Mouse (Mus musculus) liver, embryonic 14.5 days (tissue): ENCODE measurements around the gene Tex264. TPM values are rescaled to one million over a fixed set of nuclear protein-coding genes. Genes with fewer than 3 reads are reported as not detected.
"Not testable (repeated sequence)": the region's sequence is repeated elsewhere in the genome, so short reads cannot be mapped to it uniquely, and the experiment has no call there.

Experiments
- ATAC-seq: fragments of 200-750 bp; cut with Nextera tagmentation; 2 replicates; pipeline ENCODE4 v1.8.0; 2017; ENCODE audit warnings: moderate number of reproducible peaks, mild to moderate bottlenecking, moderate library complexity; ENCODE audit not compliant: insufficient read depth
- DNase-seq, 3 experiments: peaks; one replicate each; pipeline ENCODE4 v3.0.0-alpha.2; 2012 to 2013; ENCODE audit warnings: low read depth in 3 of 3, low spot score in 3 of 3
- H3K27ac ChIP-seq: fragments of 300-500 bp; sonication (generic); 2 replicates; pipeline ENCODE4 v1.5.1; 2014; ENCODE audit warnings: moderate library complexity, mild to moderate bottlenecking, control low read depth, inconsistent platforms
- H3K27me3 ChIP-seq: fragments of 300-500 bp; sonication (generic); 2 replicates; pipeline ENCODE4 v1.6.1; 2014; ENCODE audit warnings: mild to moderate bottlenecking, low read length, moderate library complexity; ENCODE audit not compliant: control insufficient read depth, insufficient read depth
- H3K36me3 ChIP-seq: fragments of 300-500 bp; sonication (generic); replicated peaks from 2 replicates; pipeline ENCODE4 v1.6.1; 2014; ENCODE audit warnings: low read depth; ENCODE audit not compliant: control insufficient read depth, insufficient read depth
- H3K4me1 ChIP-seq, 2 experiments: fragments of 200-500 bp in 1 of 2; fragments of 300-500 bp in 1 of 2; sonication (generic) in 1 of 2; replicated peaks; 2 replicates each; pipeline ENCODE4 v1.6.1; 2012 to 2014; ENCODE audit warnings: antibody characterized with exemption in 1 of 2, inconsistent platforms in 1 of 2, low read length in 1 of 2; ENCODE audit not compliant: control insufficient read depth in 2 of 2, insufficient read depth in 2 of 2
- H3K4me2 ChIP-seq: fragments of 300-500 bp; sonication (generic); 2 replicates; pipeline ENCODE4 v1.6.1; 2014; ENCODE audit warnings: low read depth, mild to moderate bottlenecking, control low read depth, moderate library complexity
- H3K4me3 ChIP-seq, 2 experiments: fragments of 200-500 bp in 1 of 2; fragments of 300-500 bp in 1 of 2; sonication (generic) in 1 of 2; 2 replicates each; pipeline ENCODE4 v1.5.1; 2012 to 2014; ENCODE audit warnings: low read depth in 2 of 2, low read length in 2 of 2, mild to moderate bottlenecking in 2 of 2, control low read depth in 1 of 2, inconsistent platforms in 1 of 2, moderate library complexity in 1 of 2; ENCODE audit not compliant: insufficient read depth in 1 of 2
- H3K9ac ChIP-seq: fragments of 300-500 bp; sonication (generic); replicated peaks from 2 replicates; pipeline ENCODE4 v1.6.1; 2014; ENCODE audit warnings: mild to moderate bottlenecking, control low read depth, moderate library complexity
- H3K9me3 ChIP-seq: fragments of 300-500 bp; sonication (generic); 2 replicates; pipeline ENCODE4 v1.6.1; 2016; ENCODE audit warnings: low read length, mixed read lengths; ENCODE audit not compliant: control insufficient read depth
- CTCF ChIP-seq: IDR thresholded peaks from 2 replicates; pipeline ENCODE4 v1.5.1; 2016; ENCODE audit warnings: antibody characterized with exemption, low read depth, control low read depth
- EP300 ChIP-seq: IDR thresholded peaks from 2 replicates; pipeline ENCODE4 v1.6.1; 2016; ENCODE audit warnings: antibody characterized with exemption, low read depth
- WGBS: fragments of 180-500 bp; shearing (Covaris S2); extraction: QIAGEN DNeasy Blood & Tissue Kit; methylation state at CpG from one replicate; pipeline ENCODE4 v1.1.7; 2014; ENCODE audit not compliant: insufficient replicate concordance; 5-methylcytosine and 5-hydroxymethylcytosine counted together
- polyA plus RNA-seq, 2 experiments: library from polyadenylated mRNA; depleted of rRNA in 1 of 2; stranded (reverse) in 1 of 2; unstranded in 1 of 2; fragments of >200 nt; fragmentation: Nextera tagmentation in 1 of 2; extraction: Ambion mirVana in 1 of 2; gene quantifications; 2 replicates each; pipeline versions ENCODE4 v1.2.1 to v1.2.3; 2012 to 2014

Tex264 gene
- polyA plus RNA-seq, 2 experiments, result 9.4 to 12.1 TPM

DNA sequence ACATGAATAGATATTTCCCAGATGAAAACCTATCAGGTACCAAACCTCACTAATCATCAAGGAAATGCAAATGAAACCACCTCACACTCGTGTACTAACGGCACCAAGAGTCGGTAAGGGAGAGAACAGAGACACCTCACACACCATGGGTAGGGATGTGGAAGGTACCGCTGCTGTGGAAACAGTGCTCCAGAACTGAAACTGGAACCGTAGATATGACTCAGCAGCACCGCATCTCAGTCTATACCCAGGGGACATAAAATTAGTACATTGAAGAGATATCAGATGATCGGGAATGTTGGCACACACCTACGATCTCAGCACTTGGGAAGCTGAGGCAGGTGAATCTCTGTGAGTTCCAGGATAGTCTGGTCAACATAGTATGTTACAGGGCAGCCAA is 47.6 kb downstream of the Tex264 start:
- TF ChIP-seq CTCF (no peak), EP300 (no peak)
- ATAC-seq (no peak), DNase-seq (no peak)
- H3K27ac ChIP-seq, result no peak overlapping the region
- no peaks in the 10 kb centered on the region for H3K36me3 ChIP-seq
- WGBS, result 65% methylated on average over 8 of the region's 8 CpGs
- no peak overlapping the region for H3K4me2 ChIP-seq
- no peaks in the 10 kb centered on the region for H3K9me3 ChIP-seq
- H3K4me1 ChIP-seq, result no peaks in the 10 kb centered on the region
- no peaks in the 10 kb centered on the region for H3K27me3 ChIP-seq
- H3K4me3 ChIP-seq, result no peak overlapping the region
- no peak overlapping the region for H3K9ac ChIP-seq

DNA sequence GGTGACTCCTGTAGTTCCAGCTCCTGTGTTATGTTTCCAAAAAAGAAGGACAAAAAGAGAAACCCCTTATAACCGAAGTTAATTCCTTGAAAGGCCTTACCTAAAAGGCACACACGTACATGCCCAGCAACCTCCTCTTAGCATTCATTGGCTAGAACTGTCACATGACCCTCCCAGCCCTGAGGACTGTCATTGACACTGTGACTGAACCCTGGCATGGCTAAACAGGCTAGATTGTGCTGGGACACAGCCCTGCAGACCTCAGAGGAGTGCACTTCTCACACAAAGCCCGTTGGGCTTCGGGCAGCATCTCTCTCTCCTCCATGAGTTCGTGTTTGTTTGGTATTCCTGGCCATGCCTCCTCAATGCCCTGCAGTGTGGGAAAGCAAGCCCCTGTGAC is 53.5 kb downstream of the Tex264 start:
- no peak overlapping the region for H3K27ac ChIP-seq
- no peak for DNase-seq
- WGBS, result 45% methylated on average over 5 of the region's 5 CpGs
- no peaks in the 10 kb centered on the region for H3K36me3 ChIP-seq
- no peak for ATAC-seq
- no peak overlapping the region for H3K9ac ChIP-seq
- no peak overlapping the region for H3K4me3 ChIP-seq
- no peaks in the 10 kb centered on the region for H3K9me3 ChIP-seq
- H3K27me3 ChIP-seq, result no peaks in the 10 kb centered on the region
- H3K4me2 ChIP-seq, result no peak overlapping the region
- no peak for TF ChIP-seq CTCF
- no peak for TF ChIP-seq EP300
- no peaks in the 10 kb centered on the region for H3K4me1 ChIP-seq

DNA sequence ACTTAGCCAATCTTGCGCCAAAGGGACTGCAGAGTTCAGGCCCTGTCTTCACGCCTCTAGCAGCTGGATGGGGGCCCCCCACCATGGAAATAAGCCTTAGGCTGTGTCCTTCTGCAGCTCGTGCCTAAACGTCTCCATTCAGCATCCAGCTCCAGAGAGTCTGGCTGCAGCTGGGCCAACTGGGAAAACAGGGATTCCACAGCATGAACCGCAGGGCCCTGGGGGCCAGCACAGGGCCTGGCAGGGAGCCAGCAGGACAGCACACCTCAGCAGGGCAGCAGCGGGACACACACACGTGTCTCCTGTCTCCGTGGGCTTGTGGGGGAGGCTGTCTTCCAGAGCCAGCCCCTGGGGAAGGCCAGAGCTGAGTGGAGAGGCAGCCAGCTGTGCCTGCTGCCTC is 57.9 kb downstream of the Tex264 start:
- not testable (repeated sequence) for H3K4me1 ChIP-seq, H3K9me3 ChIP-seq, H3K27ac ChIP-seq, H3K36me3 ChIP-seq, DNase-seq, H3K27me3 ChIP-seq, ATAC-seq, H3K4me2 ChIP-seq, H3K9ac ChIP-seq, H3K4me3 ChIP-seq
- 38% methylated on average over 8 of the region's 8 CpGs for WGBS

DNA sequence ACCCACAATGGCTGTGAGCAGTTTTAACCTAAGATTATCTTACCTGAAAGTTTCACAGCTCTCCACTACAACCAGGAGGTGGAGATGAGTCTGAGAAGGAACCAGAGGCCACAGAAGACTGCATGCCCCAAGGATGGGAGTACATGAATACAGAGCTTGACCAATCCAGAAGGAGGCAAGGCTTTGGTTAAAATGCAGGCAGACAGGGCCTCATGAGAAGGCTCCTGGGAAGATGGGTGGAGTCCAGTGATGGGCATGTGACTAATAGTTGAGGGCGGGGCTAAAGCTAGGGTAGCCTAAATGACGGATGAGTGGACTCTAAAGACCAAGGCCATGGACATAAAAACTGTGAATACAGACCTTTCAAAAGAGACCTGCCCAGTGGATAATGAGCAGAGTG is 59.4 kb downstream of the Tex264 start, which contains the start of gene Iqcf6:
Iqcf6 (plus strand) TSS at position 301 of the 400 bp plus-strand sequence.
- 58% methylated on average over 2 of the region's 2 CpGs for WGBS
- ATAC-seq, result no peak
- no peaks in the 10 kb centered on the region for H3K36me3 ChIP-seq

DNA sequence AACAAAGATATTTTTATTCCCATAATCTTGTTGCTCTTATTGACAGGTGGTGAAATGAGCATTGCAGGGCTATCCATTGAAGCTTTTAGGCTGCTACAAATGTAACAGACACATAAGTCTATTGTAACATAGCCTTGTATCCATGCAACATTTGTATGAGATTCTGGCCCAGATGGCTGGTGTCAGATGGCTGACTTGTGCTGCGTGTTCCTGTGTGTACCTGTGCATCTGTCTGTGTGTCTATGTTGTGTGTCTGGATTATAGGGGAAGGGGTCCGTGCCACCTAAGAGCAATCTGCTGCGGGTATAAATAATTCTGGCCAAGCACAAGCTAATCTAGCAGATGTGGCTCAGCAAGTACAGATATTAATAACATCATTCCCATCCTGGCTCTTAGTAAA is 68.2 kb downstream of the Tex264 start:
- H3K4me2 ChIP-seq, result no peak overlapping the region
- TF ChIP-seq CTCF (no peak), EP300 (no peak)
- no peak for ATAC-seq
- no peak overlapping the region for H3K9ac ChIP-seq
- no peaks in the 10 kb centered on the region for H3K4me1 ChIP-seq
- no peaks in the 10 kb centered on the region for H3K36me3 ChIP-seq
- no peak overlapping the region for H3K4me3 ChIP-seq
- no peaks in the 10 kb centered on the region for H3K9me3 ChIP-seq
- no peak overlapping the region for H3K27ac ChIP-seq
- H3K27me3 ChIP-seq, result no peaks in the 10 kb centered on the region
- DNase-seq, result no peak
- WGBS, result 52% methylated on average over 3 of the region's 3 CpGs

More for the DNA sequence above, 59.4 kb downstream of the Tex264 start, which contains the start of gene Iqcf6:
- H3K9ac ChIP-seq, result no peak within 1 kb of the TSS
- H3K4me2 ChIP-seq, result no peak within 1 kb of the TSS
- no peak within 1 kb of the TSS for H3K4me3 ChIP-seq
- TF ChIP-seq CTCF, result no peak
- no peak for TF ChIP-seq EP300
- no peak within 1 kb of the TSS for H3K27ac ChIP-seq
- H3K27me3 ChIP-seq, result no peaks in the 10 kb centered on the region
- H3K4me1 ChIP-seq, result no peaks in the 10 kb centered on the region
- no peak for DNase-seq
- no peaks in the 10 kb centered on the region for H3K9me3 ChIP-seq
